Mouse (Mus musculus): ENCODE measurements around the gene Rab43.
"Not testable (repeated sequence)": the region's sequence is repeated elsewhere in the genome, so short reads cannot be mapped to it uniquely, and the experiment has no call there.

The Rab43 gene

GRCm38 (mm10) chr6:87786621-87787020, 25.3 kb downstream of the Rab43 start:
- no peak for ATAC-seq (ENCODE audit: low TSS enrichment)

DNA sequence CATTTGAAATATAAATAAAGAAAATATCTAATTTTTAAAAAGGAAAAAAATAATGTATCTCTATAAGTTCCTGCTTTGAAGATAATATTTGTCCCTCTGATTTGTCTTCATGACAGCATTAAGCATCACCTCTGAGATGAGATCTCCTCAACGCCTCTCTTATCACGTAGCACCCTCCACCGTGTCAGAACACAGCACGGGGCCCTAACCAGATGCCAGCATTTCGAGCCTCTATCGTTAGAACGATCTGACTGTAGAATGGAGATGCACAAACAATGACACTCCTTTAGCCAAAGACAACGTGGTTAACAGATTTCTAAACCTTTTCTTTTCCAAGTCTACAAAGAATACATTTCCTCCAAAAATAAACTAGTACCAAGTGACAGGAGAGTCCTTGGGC, 27.9 kb downstream of the Rab43 start:
- no peak for ATAC-seq (ENCODE audit: low TSS enrichment)

DNA sequence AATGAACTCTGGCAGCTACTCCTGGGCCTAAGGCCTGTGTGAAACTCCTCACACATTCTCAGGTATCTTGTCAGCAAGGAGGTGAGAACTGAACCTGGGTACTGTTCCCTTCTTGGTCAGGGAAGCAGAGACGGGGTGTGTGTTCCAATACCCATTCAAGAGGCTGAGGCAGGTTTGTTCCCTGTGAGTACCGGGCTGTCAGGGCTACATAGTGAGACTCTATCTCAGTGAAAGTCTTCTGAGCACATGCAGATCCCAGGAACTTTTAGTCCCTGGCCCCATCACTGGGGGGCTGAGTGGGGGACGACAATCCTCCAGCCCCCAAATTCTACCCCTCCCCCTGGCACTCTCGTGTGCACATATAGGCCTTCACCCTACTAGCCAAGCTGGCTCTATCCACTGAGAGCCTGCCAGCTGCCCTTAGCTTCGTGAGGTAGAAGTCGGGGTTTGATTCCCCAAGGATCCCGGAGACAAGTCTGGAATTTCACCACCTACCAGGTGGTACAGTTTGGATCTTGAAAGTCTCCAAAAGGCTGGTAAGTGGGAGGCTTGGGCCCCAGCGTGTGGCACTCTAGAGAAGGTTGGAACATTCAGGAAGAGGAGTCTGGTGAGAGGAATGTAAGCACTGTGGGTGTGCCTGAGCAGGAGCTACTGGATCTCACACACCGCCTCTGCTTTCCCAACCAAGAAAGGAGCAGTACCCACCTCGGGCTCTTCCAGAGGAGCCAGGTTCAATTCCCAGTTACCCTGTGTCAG, 31.2 kb downstream of the Rab43 start:
- peak; percentile 74 for ATAC-seq (ENCODE audit: low TSS enrichment)

DNA sequence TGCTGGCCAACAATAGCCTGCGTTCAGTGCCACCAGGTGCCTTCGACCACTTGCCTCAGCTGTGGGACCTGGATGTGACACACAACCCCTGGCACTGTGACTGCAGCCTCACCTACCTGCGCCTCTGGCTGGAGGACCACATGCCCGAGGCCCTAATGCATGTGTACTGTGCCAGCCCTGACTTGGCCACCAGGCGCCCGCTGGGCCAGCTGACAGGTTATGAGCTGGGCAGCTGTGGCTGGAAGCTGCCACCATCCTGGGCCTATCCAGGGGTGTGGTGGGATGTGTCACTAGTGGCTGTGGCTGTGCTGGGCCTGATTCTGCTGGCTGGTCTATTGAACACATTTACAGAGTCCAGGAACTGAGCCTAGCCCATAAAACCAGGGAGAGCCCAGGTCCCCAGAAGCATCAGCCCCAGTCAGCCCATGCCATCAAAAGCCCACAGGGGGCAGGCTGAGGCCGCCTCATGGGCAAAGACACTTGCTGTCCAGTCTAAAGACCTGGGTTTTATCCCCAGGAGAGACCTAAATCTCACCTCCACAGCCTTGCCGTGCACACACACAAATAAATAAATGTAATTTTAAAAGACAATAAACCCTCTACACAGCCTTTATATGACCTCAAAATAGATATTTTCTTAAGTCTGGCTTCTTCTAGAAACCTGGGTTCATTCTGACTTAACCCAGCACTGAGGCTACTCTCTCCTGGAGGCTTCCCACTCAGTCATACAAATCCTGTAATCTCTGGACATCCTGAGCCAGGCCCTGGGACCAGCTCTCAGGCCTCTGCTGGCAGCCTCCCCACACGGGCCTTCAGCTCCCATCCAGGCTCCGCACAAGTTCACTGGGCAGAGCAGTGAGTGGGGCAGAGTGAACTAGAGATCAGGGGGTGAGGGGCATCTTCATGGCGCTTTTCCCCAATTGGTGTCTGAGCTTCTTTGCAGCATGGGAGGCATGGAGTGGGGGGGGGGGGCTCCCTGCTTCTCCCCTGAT, 32.5 kb downstream of the Rab43 start:
- no peak for ATAC-seq (ENCODE audit: low TSS enrichment)

DNA sequence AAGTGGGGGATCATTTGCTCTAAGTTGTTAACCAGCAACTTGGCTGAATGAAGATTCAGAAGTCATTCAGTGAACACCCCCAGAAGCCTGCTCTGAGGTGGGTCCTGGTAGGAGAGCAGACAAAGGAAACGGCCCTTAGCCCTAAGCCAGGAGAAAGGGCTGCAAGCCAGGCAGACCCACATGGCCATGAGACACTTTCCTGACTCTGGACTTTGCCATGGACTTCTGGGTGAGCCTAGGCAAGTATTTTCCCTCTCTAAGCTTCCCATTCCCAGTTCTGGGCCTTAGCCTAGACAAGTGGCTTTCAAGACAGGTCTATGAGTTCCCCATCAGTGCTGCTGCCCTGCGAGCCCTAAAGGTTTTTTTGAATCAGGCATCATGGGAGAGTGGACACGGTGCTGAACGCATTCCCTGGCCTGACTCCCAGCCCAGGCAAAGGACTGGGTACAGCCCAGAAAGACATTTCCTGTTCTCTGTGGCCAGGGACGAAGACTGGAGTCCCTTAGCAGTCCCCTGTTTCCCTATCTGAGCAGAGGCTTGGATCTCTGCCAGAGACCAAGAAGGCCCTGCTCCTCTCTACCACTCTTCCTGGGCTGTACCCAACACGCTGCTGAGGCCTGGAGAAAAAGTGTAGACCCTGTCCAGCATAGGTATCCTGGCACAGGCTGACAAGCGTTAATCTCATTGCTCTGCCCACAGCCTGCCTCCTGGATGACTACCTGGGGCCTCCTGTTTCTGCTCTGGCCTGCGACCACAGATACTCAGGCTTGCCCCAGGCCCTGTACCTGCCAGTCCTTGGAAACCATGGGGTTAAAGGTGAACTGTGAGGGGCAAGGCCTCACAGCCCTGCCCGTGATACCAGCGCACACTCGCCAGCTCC, 33.4 kb downstream of the Rab43 start:
- ATAC-seq (ENCODE audit: low TSS enrichment) = no peak

- ATAC-seq (ENCODE audit: low TSS enrichment) = no peak
Measured at GRCm38 (mm10) chr6:87777842-87778241, 34.1 kb downstream of the Rab43 start, which contains the start of gene Gp9. Gp9 (plus strand) TSS chr6:87778072.

GRCm38 (mm10) chr6:87776663-87777062, 35.3 kb downstream of the Rab43 start:
- no peak for ATAC-seq (ENCODE audit: low TSS enrichment)

- ATAC-seq (ENCODE audit: low TSS enrichment) = no peak
Measured at GRCm38 (mm10) chr6:87775588-87776245, 36.2 kb downstream of the Rab43 start.

DNA sequence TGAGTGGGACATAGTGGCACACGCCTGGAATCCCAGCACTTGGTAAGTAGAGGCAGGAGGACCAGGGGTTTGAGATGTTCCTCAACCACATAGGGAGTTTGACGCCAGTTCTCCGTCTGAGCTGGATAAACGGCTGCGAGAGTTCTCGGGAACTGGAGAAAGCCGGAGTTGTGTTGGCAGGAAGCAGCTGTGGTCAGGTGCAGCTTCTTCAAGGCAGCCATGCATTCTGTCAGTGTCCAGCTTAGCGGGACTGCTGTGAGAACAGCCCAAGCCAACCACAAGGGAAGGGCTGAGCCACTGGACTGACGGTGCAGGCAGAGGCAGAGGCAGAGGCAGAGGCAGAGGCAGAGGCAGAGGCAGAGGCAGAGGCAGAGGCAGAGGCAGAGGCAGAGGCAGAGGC, 37.1 kb downstream of the Rab43 start:
- ATAC-seq (ENCODE audit: low TSS enrichment) = no peak

DNA sequence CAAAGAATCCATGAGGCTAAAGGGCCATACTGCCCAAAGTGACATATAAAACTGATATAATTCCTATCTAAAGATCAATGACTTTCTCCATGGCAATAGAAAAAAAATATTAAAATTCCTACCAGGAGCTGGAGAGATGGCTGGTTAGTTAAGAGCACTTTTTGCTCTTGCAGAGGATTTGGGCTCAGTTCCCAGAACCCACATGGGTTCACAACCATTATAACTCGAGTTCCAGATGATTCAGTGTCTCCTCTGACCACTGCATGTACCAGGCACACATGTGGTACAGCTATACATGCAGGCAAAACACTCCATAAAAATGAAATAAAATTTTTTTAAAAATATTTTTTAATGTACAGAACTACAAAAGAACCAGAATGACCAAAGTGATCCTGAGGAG, 37.5 kb downstream of the Rab43 start:
- no peak for ATAC-seq (ENCODE audit: low TSS enrichment)

- no peak for ATAC-seq (ENCODE audit: low TSS enrichment)
Measured at GRCm38 (mm10) chr6:87770626-87771025, 41.3 kb downstream of the Rab43 start.

DNA sequence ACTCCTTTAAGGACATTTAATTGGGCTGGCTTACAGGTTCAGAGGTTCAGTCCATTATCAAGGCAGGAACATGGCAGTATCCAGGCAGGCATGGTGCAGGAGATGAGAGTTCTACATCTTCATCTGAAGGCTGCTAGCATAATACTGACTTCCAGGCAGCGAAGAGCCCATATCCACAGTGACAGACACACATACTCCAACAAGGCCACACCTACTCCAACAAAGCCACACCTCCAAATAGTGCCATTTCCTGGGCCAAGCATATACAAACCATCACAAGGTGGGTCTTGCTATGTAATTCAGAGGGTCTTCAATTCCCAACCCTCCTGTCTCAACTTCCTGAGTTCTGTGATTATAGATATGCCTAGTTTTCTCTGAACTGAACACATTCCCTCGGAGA, 47.7 kb downstream of the Rab43 start:
- not testable (repeated sequence) for ATAC-seq (ENCODE audit: low TSS enrichment)

GRCm38 (mm10) chr6:87763376-87764280, 48.3 kb downstream of the Rab43 start:
- peak; percentile 55; the same call in 1 of the 2 replicates for ATAC-seq (ENCODE audit: low TSS enrichment)

- no peak for ATAC-seq (ENCODE audit: low TSS enrichment)
Measured at GRCm38 (mm10) chr6:87762161-87762560, 49.8 kb downstream of the Rab43 start.

DNA sequence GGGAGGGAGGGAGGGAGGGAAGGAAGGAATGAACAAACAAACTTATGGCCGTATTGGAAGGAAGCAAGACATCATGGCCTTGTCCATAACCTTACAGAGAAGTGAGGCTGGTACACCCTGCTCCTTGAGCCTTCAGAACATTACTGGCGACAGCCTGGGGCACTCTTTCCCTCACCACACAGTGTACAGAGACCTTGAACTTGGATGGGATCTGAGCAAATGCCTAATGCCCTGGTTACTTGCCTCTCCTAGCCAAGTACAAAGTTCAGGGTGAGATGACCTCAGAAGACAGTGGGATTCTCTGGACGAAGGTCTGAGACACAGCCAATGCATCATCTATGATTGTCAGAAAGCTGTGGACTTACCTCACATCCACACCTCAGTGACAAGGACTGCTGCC, 52.1 kb downstream of the Rab43 start:
- no peak for ATAC-seq (ENCODE audit: low TSS enrichment)

GRCm38 (mm10) chr6:87759404-87759803, 52.6 kb downstream of the Rab43 start:
- no peak for ATAC-seq (ENCODE audit: low TSS enrichment)

- no peak for ATAC-seq (ENCODE audit: low TSS enrichment)
Measured at GRCm38 (mm10) chr6:87756896-87757295, 55.1 kb downstream of the Rab43 start.

GRCm38 (mm10) chr6:87755196-87755595, 56.8 kb downstream of the Rab43 start:
- ATAC-seq (ENCODE audit: low TSS enrichment) = no peak

DNA sequence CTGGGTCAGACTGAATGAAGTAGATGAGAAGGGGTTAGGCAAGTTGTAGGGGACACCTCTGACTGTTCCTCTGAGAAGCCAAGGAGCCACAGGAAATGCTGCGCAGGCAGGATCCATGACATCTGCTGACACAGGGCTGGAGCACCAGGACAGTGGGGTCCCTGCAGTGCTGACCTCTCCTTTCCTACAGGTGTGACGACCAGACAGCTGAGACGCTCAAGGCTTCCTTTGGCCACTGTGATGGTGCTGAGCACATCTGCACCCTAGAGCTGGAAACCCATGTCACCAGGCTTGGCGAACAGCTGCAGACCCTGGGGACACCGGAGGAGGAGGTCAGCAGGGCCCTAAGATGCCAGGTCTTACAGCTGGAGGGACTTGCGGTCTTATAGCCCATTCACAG, 60.4 kb downstream of the Rab43 start:
- ATAC-seq (ENCODE audit: low TSS enrichment) = no peak

All from frontal cortex, adult (tissue).